Mouse (Mus musculus): ENCODE results near the gene Pnmal2.

Gene Pnmal2

GRCm38 (mm10) chr7:16944061-16944807 lies at the start of gene Pnmal2:
Gene Pnmal2 (plus strand): TSS chr7:16944682.
- DNase-seq (ENCODE audit: low read depth, low spot score): peak; percentile 95

GRCm38 (mm10) chr7:16895000-16895399 lies 49.5 kb upstream of the Pnmal2 start:
- DNase-seq (ENCODE audit: low read depth, low spot score): peak; percentile 87

GRCm38 (mm10) chr7:16895511-16895910 lies 49.0 kb upstream of the Pnmal2 start:
- DNase-seq (ENCODE audit: low read depth, low spot score): no peak

- no peak for DNase-seq (ENCODE audit: low read depth, low spot score)
Measured at GRCm38 (mm10) chr7:16900526-16900925, 44.0 kb upstream of the Pnmal2 start.

- no peak for DNase-seq (ENCODE audit: low read depth, low spot score)
Measured at GRCm38 (mm10) chr7:16903439-16903955, 41.0 kb upstream of the Pnmal2 start.

GRCm38 (mm10) chr7:16904120-16904675 lies 40.3 kb upstream of the Pnmal2 start:
- DNase-seq (ENCODE audit: low read depth, low spot score): no peak

- no peak for DNase-seq (ENCODE audit: low read depth, low spot score)
Measured at GRCm38 (mm10) chr7:16905491-16906021, 38.9 kb upstream of the Pnmal2 start.

- no peak for DNase-seq (ENCODE audit: low read depth, low spot score)
Measured at GRCm38 (mm10) chr7:16906281-16906680, 38.2 kb upstream of the Pnmal2 start, which contains the start of gene Ptgir. Gene Ptgir (plus strand): TSS chr7:16906490.

- no peak for DNase-seq (ENCODE audit: low read depth, low spot score)
Measured at GRCm38 (mm10) chr7:16906889-16907559, 37.5 kb upstream of the Pnmal2 start.

GRCm38 (mm10) chr7:16907842-16908241 lies 36.6 kb upstream of the Pnmal2 start:
- no peak for DNase-seq (ENCODE audit: low read depth, low spot score)

- no peak for DNase-seq (ENCODE audit: low read depth, low spot score)
Measured at GRCm38 (mm10) chr7:16908367-16908766, 36.1 kb upstream of the Pnmal2 start.

- no peak for DNase-seq (ENCODE audit: low read depth, low spot score)
Measured at GRCm38 (mm10) chr7:16908859-16909258, 35.6 kb upstream of the Pnmal2 start.

GRCm38 (mm10) chr7:16909909-16910308 lies 34.6 kb upstream of the Pnmal2 start:
- no peak for DNase-seq (ENCODE audit: low read depth, low spot score)

- no peak for DNase-seq (ENCODE audit: low read depth, low spot score)
Measured at GRCm38 (mm10) chr7:16911904-16912303, 32.6 kb upstream of the Pnmal2 start.

- DNase-seq (ENCODE audit: low read depth, low spot score): no peak
Measured at GRCm38 (mm10) chr7:16912360-16912759, 32.1 kb upstream of the Pnmal2 start.

- DNase-seq (ENCODE audit: low read depth, low spot score): peak; percentile 83
Measured at GRCm38 (mm10) chr7:16913806-16914452, 30.6 kb upstream of the Pnmal2 start.

- DNase-seq (ENCODE audit: low read depth, low spot score): no peak
Measured at GRCm38 (mm10) chr7:16914453-16915343, 29.8 kb upstream of the Pnmal2 start.

- DNase-seq (ENCODE audit: low read depth, low spot score): no peak
Measured at GRCm38 (mm10) chr7:16915461-16916340, 28.8 kb upstream of the Pnmal2 start.

Data from mesoderm, embryonic 11.5 days (tissue).